Mouse (Mus musculus) hindbrain, embryonic 10.5 days (tissue): ENCODE measurements at regions not wholly inside any gene's neighbourhood (a gene's known extent, or its start where the extent isn't known, plus 50 kb on each side); places are given as distances from the start of the nearest gene placed in this dataset.

ENCODE experiments used
- DNase-seq: peaks from one replicate; pipeline ENCODE4 v3.0.0-alpha.2; 2017; ENCODE audit warnings: low spot score
- H3K27ac ChIP-seq: fragments of 300-500 bp; sonication (generic); 2 replicates; pipeline ENCODE4 v1.5.1; 2016; ENCODE audit warnings: mild to moderate bottlenecking, moderate library complexity
- H3K27me3 ChIP-seq: fragments of 300-500 bp; sonication (generic); 2 replicates; pipeline ENCODE4 v1.6.1; 2016; ENCODE audit warnings: mild to moderate bottlenecking; ENCODE audit not compliant: poor library complexity, insufficient read depth, severe bottlenecking
- H3K36me3 ChIP-seq: fragments of 300-500 bp; sonication (generic); 2 replicates; pipeline ENCODE4 v1.6.1; 2016; ENCODE audit warnings: mild to moderate bottlenecking, moderate library complexity
- H3K4me1 ChIP-seq: fragments of 300-500 bp; sonication (generic); replicated peaks from 2 replicates; pipeline ENCODE4 v1.6.1; 2016; ENCODE audit warnings: mild to moderate bottlenecking
- H3K4me3 ChIP-seq: fragments of 300-500 bp; sonication (generic); 2 replicates; pipeline ENCODE4 v1.5.1; 2016; ENCODE audit warnings: mild to moderate bottlenecking, moderate library complexity
- H3K9me3 ChIP-seq: fragments of 300-500 bp; sonication (generic); 2 replicates; pipeline ENCODE4 v1.6.1; 2016; ENCODE audit warnings: mild to moderate bottlenecking, moderate library complexity
- WGBS: fragments of 180-500 bp; shearing (Covaris S2); methylation state at CpG from one replicate; pipeline ENCODE4 v1.1.7; 2016; 5-methylcytosine and 5-hydroxymethylcytosine counted together

DNA sequence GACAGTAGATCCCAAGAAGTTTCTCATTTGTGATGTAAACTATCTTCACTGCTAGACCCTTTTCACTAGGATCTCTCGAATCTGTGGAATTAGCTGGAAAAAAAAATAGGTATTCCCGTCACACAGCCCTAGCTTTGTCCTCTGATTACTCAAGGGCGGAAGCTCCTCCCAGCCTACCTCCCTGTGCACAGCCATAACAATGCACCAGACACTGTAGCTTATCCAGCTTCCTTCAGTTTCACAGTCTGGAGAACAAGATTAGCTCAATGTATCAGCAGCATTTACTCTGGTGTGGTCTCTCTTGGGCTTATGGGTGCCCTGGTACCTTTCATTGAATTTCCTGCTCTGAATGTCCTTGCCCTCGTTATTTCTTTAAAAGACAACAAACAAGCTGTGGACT is 174.0 kb downstream of the Pou4f1 start:
- peaks cover 34% of the 10 kb centered on the region for H3K4me1 ChIP-seq
- no peak for DNase-seq
- no peaks in the 10 kb centered on the region for H3K9me3 ChIP-seq
- 42% methylated on average over 4 of the region's 4 CpGs for WGBS
- no peaks in the 10 kb centered on the region for H3K36me3 ChIP-seq
- peak overlapping the region; percentile 40; the same call in 1 of the 2 replicates for H3K27ac ChIP-seq
- H3K27me3 ChIP-seq = no peaks in the 10 kb centered on the region
- no peak overlapping the region for H3K4me3 ChIP-seq

- DNase-seq = no peak
- 97% methylated on average over 2 of the region's 2 CpGs for WGBS
- peaks cover 27% of the 10 kb centered on the region for H3K4me1 ChIP-seq
These were observed 174.7 kb downstream of the Pou4f1 start for GRCm38 (mm10) chr14:104293147-104293546.

DNA sequence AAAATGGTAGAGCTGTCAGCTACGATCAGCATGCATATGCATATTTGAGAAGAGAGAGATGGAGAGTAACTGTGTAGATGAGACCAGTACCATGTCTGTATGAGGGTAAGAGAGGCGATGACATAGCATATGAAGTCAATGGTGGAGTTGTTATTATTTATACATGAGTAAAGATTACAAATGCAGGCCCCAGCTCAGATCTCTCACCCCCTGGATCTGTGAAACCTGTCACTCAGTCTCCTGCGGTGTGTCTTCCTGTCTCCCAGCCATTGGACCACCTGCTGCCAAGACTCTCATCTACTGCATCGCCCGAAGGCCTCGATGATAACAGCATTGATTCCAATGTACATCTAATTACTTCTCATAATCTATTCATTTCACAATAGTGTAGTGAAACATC is 187.4 kb downstream of the Pou4f1 start:
- Histone ChIP-seq H3K9me3 (no peaks in the 10 kb centered on the region), H3K27ac (no peak overlapping the region), H3K36me3 (no peaks in the 10 kb centered on the region), H3K27me3 (no peaks in the 10 kb centered on the region), H3K4me3 (no peak overlapping the region), H3K4me1 (no peaks in the 10 kb centered on the region)
- no peak for DNase-seq
- WGBS = 85% methylated on average over 6 of the region's 6 CpGs

More at GRCm38 (mm10) chr14:104293147-104293546, 174.7 kb downstream of the Pou4f1 start:
- Histone ChIP-seq H3K9me3 (no peaks in the 10 kb centered on the region), H3K4me3 (no peak overlapping the region), H3K27me3 (no peaks in the 10 kb centered on the region), H3K27ac (no peak overlapping the region), H3K36me3 (no peaks in the 10 kb centered on the region)

DNA sequence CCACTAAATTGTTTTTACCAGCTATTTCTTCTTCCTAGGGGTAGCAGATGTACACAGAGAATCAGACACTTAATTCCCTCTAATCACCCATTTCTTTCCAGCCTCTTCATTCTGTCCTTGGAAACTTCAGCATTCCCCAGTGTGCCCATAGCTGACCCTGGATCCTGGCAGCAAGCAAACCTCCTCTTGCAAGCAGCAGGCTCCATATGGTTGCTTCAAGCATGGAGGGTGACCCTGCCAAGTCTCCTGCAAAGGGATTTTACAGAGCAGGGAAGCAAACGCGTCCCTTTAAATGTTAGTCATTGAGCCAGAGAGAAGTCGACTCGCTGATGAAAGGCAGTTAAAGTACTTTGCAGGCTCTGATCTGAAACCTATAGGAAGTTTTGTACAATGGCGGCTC is 187.9 kb downstream of the Pou4f1 start:
- no peaks in the 10 kb centered on the region for H3K9me3 ChIP-seq
- no peaks in the 10 kb centered on the region for H3K27me3 ChIP-seq
- no peak for DNase-seq
- no peaks in the 10 kb centered on the region for H3K36me3 ChIP-seq
- no peaks in the 10 kb centered on the region for H3K4me1 ChIP-seq
- WGBS = 87% methylated on average over 5 of the region's 5 CpGs
- H3K4me3 ChIP-seq = no peak overlapping the region
- no peak overlapping the region for H3K27ac ChIP-seq

DNA sequence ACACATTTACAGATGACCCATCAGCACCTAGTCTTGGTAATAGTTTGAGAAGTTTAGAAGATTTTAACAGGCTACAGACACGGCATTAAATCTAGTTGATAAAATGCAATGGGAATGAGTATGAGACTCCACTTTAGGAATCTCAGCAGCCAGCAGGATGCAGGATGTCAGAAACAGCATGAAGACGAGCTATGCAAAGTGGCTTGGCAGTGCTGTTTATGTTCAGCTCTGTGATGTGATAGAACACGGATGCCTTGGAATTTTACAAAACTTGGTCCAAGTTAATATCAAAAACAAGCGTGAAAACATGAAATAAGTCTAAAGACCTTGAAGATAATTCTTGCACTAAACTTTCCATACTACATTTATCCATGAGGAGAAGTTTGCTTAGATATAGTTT is 193.0 kb downstream of the Pou4f1 start:
- no peaks in the 10 kb centered on the region for H3K9me3 ChIP-seq
- no peaks in the 10 kb centered on the region for H3K36me3 ChIP-seq
- H3K4me1 ChIP-seq = no peaks in the 10 kb centered on the region
- H3K4me3 ChIP-seq = no peak overlapping the region
- H3K27me3 ChIP-seq = no peaks in the 10 kb centered on the region
- H3K27ac ChIP-seq = no peak overlapping the region
- DNase-seq = no peak
- 86% methylated on average over 4 of the region's 4 CpGs for WGBS

DNA sequence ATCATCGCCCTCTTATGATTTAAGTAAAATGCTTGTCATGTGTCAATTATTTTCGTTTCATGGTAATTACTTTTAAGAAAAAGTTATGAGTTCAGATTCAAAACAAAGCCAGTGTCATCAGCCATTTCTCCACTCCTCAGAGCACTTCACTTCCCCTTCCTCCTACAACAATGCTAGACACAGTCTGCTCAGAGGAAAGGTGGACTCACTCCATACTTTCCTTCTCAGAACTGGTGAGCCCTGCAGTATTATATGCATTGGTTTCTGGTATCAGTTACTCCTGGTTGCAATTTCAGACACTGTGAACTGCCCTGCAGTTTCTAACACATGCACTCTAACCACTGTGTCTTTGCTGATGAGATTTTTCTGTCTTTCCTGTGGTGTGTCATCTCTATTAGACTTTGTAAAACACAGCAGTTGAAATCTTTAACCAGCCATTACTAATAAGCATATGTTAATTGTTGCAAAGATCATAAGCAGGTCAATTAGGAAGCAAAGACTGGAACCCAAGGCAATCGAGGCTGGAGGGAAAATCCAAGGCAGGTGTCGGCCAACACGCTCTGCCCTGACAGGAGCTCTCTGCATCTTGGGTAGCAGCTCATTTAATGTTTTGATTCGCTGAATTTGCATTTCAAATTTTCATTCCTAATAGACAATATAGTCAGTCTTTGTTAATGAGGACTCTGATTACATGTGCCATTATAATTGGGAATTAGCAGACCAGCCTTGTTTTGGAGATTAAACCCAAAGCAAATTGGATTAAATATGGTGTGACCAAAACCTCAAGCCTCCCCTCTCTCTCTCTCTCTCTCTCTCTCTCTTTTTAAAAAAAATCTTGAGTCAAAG is 202.7 kb downstream of the Pou4f1 start:
- no peaks in the 10 kb centered on the region for H3K27me3 ChIP-seq
- no peak overlapping the region for H3K27ac ChIP-seq
- 77% methylated on average over 6 of the region's 6 CpGs for WGBS
- H3K9me3 ChIP-seq = no peaks in the 10 kb centered on the region
- no peak overlapping the region for H3K4me3 ChIP-seq
- DNase-seq = no peak
- H3K36me3 ChIP-seq = no peaks in the 10 kb centered on the region
- no peaks in the 10 kb centered on the region for H3K4me1 ChIP-seq

GRCm38 (mm10) chr14:104216965-104217364 is 250.8 kb downstream of the Pou4f1 start:
- 82% methylated on average over 5 of the region's 5 CpGs for WGBS
- Histone ChIP-seq H3K27ac (no peak overlapping the region), H3K36me3 (no peaks in the 10 kb centered on the region), H3K4me1 (no peaks in the 10 kb centered on the region), H3K4me3 (no peak overlapping the region), H3K27me3 (no peaks in the 10 kb centered on the region), H3K9me3 (no peaks in the 10 kb centered on the region)
- DNase-seq = no peak

- DNase-seq = no peak
- Histone ChIP-seq H3K27me3 (no peaks in the 10 kb centered on the region), H3K4me1 (0 out of 2 replicates have a peak, but pooled peaks cover 5% of the 10 kb centered on the region), H3K27ac (no peak overlapping the region), H3K4me3 (no peak overlapping the region), H3K9me3 (no peaks in the 10 kb centered on the region), H3K36me3 (no peaks in the 10 kb centered on the region)
- WGBS = 64% methylated on average over 3 of the region's 3 CpGs
These were observed 257.1 kb downstream of the Pou4f1 start for GRCm38 (mm10) chr14:104210719-104211118.

DNA sequence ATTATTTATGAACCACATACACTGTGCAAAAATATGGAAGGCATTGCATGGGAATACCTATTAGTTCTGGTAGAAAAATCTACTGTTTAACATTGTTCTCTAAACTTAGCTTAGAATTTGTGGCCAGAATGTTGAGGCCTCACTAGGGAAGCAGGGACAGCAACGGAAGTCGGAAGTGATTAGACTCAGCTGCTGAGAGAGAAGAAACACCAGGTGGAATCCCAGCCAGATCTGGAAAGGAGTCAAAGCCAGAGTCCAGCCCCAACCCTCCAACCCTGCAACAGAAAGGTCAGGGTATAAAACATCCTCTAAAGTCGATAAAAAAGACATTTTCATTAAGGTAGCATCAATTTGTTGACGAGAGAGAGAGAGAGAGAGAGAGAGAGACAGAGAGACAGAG is 258.9 kb downstream of the Pou4f1 start:
- Histone ChIP-seq H3K4me3 (no peak overlapping the region), H3K27me3 (no peaks in the 10 kb centered on the region), H3K9me3 (no peaks in the 10 kb centered on the region), H3K36me3 (no peaks in the 10 kb centered on the region), H3K4me1 (0 out of 2 replicates have a peak, but pooled peaks cover 5% of the 10 kb centered on the region), H3K27ac (no peak overlapping the region)
- 83% methylated on average over 4 of the region's 4 CpGs for WGBS
- no peak for DNase-seq

DNA sequence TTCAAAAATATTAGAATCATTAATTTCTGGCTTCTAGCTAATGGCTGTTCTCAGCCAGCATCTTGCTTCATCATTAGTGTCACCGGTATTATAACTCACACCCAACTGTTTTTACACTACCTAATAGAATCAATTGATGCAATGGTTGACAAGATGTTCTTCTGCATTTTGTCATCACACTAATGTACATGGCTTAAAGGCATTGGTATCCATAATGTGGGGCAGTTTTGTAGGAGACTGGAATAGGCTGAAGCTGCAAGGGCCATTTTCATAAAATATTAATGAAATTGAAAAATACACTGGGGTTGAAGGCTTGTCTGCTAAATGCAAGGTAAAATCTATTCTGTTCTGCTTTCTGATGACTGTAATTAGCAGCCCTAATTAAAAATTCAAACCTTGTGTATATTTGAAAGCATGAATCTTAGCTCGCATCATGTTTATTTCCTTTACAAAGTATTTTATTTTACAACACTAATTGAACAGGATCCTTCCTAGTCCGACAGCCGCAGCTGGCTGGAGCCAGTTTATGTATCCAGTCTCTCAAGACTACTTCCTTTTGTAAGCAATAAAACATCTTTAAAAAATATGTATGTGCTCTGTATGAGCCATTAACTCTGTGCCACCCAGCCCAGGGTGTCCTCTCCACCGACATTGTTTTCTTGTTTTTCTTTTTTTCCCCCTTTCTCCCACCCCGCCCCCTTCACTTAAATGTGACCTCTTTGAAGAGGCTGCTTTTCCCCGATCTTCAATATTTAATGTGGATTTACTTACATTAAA is 259.6 kb downstream of the Pou4f1 start:
- H3K4me3 ChIP-seq = no peak overlapping the region
- 81% methylated on average over 7 of the region's 7 CpGs for WGBS
- DNase-seq = no peak
- H3K27ac ChIP-seq = no peak overlapping the region
- H3K4me1 ChIP-seq = 0 out of 2 replicates have a peak, but pooled peaks cover 5% of the 10 kb centered on the region
- H3K36me3 ChIP-seq = no peaks in the 10 kb centered on the region
- H3K27me3 ChIP-seq = no peaks in the 10 kb centered on the region
- no peaks in the 10 kb centered on the region for H3K9me3 ChIP-seq

GRCm38 (mm10) chr14:104206602-104207001 is 261.2 kb downstream of the Pou4f1 start:
- Histone ChIP-seq H3K27ac (no peak overlapping the region), H3K4me3 (no peak overlapping the region), H3K27me3 (no peaks in the 10 kb centered on the region), H3K4me1 (0 out of 2 replicates have a peak, but pooled peaks cover 5% of the 10 kb centered on the region), H3K9me3 (no peaks in the 10 kb centered on the region), H3K36me3 (no peaks in the 10 kb centered on the region)
- WGBS = 70% methylated on average over 2 of the region's 2 CpGs
- DNase-seq = no peak

GRCm38 (mm10) chr14:104203239-104203986 is 264.4 kb downstream of the Pou4f1 start:
- peak; percentile 7 for DNase-seq
- no peak overlapping the region for H3K27ac ChIP-seq
- 78% methylated on average over 17 of the region's 17 CpGs for WGBS
- no peaks in the 10 kb centered on the region for H3K36me3 ChIP-seq
- no peak overlapping the region for H3K4me3 ChIP-seq
- H3K27me3 ChIP-seq = no peaks in the 10 kb centered on the region
- no peaks in the 10 kb centered on the region for H3K4me1 ChIP-seq
- H3K9me3 ChIP-seq = no peaks in the 10 kb centered on the region
